Mouse (Mus musculus): Measurements from ENCODE around the gene Klhl23. TPM values are rescaled to one million over a fixed set of nuclear protein-coding genes. Genes with fewer than 3 reads are reported as not detected.
A peak's percentile ranks its signal among the peaks of the same experiment; 100 is the strongest.

The Klhl23 gene
- polyA plus RNA-seq, 1 experiment from 2014 or later, result 29.2 TPM

DNA sequence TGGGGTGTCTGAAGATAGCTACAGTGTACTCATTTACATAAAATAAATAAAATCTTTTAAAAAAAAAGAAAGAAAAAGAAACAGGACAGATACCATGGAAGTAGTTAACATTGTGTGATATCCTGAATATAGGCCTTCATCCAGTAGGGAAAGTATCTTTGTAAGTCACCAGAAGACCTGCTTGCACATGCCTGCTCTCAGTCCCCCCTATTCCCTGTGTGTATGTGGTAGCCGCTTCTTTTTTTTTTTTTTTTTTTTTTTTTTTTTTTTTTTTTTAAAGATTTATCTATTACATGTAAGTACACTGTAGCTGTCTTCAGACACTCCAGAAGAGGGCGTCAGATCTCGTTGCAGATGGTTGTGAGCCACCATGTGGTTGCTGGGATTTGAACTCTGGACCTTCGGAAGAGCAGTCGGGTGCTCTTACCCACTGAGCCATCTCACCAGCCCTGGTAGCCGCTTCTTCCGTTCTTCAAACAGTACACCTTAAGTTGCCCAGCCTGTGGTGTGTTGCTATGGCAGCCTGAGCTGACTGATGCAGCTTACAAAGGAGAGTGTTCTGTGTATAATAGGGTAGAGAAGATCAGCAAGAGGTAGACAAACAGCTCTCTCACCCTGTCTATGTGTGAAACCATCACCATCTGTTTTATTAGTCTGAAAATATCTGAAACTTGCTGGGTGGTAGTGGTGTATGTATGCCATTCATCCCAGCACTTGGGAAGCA is 15.7 kb downstream of the Klhl23 start:
- Histone ChIP-seq H3K4me1 (0 out of 2 replicates have a peak, but pooled peaks cover 5% of the 10 kb centered on the region), H3K4me3 (no peak overlapping the region), H3K36me3 (peaks cover 41% of the 10 kb centered on the region), H3K9me3 (no peaks in the 10 kb centered on the region), H3K9ac (no peak overlapping the region), H3K4me2 (replicated peaks) (no peak overlapping the region), H3K27me3 (no peaks in the 10 kb centered on the region), H3K27ac (no peak overlapping the region)
- no peak for ATAC-seq (ENCODE audit: low FRiP score, low read depth)
- 82% methylated on average over 7 of the region's 7 CpGs for WGBS

DNA sequence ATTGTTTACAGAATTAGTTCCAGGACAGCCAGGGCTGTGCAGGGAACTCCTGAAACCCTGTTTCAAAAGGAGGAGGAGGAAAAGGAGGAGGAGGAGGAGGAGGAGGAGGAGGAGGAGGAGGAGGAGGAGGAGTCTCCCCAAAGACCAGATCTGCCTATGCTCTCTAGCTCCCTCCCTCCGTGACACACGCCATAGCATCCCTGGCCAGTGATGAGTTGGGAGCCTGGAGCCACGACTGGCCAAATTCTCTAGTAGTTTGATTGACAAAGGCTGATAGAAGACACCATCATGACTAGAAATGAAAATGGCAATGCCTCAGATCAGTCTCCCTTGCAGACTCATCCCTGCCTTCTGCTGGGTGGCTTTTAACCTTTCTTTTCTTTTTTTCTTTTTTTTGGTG is 16.3 kb downstream of the Klhl23 start:
- Histone ChIP-seq H3K4me2 (replicated peaks) (no peak overlapping the region), H3K36me3 (peaks cover 36% of the 10 kb centered on the region), H3K4me1 (0 out of 2 replicates have a peak, but pooled peaks cover 5% of the 10 kb centered on the region), H3K4me3 (no peak overlapping the region), H3K27ac (no peak overlapping the region), H3K9ac (no peak overlapping the region), H3K9me3 (no peaks in the 10 kb centered on the region), H3K27me3 (no peaks in the 10 kb centered on the region)
- ATAC-seq (ENCODE audit: low FRiP score, low read depth), result no peak
- 51% methylated on average over 3 of the region's 3 CpGs for WGBS

DNA sequence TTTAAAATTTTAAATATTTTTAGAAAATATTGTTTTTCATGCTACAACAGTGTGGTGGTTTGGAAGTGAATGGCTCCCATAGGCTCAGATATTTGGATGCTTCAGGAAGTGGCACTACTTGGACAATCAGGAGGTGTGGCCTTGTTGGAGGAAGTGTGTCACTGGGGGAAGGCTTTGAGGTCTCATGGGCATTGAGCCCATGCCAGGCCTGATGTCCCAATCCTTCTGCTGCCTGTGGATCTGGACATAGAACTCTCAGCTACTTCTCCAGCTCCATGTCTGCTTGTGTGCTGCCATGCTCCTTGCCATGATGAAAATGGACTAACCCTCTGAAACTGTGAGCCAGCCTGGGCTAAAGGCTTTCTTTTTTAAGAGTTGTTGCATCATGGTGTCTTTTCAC is 17.0 kb downstream of the Klhl23 start:
- Histone ChIP-seq H3K9me3 (no peaks in the 10 kb centered on the region), H3K4me1 (0 out of 2 replicates have a peak, but pooled peaks cover 5% of the 10 kb centered on the region), H3K9ac (no peak overlapping the region), H3K4me3 (no peak overlapping the region), H3K27me3 (no peaks in the 10 kb centered on the region), H3K27ac (no peak overlapping the region), H3K4me2 (replicated peaks) (no peak overlapping the region), H3K36me3 (peaks cover 28% of the 10 kb centered on the region)
- no peak for ATAC-seq (ENCODE audit: low FRiP score, low read depth)

DNA sequence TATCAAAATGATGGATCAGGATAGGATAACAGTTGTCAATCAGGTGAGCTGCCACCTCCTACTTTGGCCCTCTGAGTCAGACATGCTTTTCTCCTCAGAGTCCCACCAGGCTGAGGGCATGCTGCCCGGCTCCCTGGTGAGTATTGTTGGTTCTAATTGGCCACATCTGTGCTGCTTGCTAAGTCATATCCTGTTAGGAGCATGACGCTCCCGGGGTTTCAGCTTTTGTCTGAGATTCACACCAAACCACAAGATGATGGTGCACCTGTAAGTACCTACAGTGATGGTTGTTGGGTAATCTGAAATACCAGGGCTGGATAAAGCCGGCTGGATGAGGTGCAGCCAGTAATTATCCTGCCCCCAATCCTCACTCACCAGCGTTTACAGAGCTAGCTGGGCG is 18.5 kb downstream of the Klhl23 start:
- 23% methylated on average over 6 of the region's 6 CpGs for WGBS
- Histone ChIP-seq H3K4me2 (replicated peaks) (no peak overlapping the region), H3K9ac (no peak overlapping the region), H3K4me1 (0 out of 2 replicates have a peak, but pooled peaks cover 5% of the 10 kb centered on the region), H3K36me3 (peaks cover 15% of the 10 kb centered on the region), H3K27ac (no peak overlapping the region), H3K4me3 (no peak overlapping the region), H3K27me3 (no peaks in the 10 kb centered on the region), H3K9me3 (no peaks in the 10 kb centered on the region)
- ATAC-seq (ENCODE audit: low FRiP score, low read depth), result no peak

DNA sequence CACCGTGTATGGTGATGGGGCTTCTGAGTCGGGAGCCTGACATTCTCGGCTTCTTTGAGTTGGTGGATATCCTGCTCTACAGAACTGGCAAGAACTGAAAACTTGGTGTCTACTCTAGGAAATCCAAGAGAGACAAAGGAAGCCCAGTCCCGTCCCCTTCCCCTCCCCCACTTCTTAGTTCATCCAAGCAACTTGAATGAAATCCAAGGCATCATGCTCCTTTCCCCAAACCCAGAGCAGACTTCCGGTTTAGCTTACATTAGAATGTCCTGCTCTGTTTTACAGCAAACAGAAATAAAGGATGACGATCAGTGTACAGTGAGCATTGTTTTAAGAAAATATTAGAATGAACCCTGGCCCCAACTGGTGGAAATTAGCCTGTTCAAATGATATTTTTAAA is 27.5 kb downstream of the Klhl23 start:
- no peak for ATAC-seq (ENCODE audit: low FRiP score, low read depth)
- Histone ChIP-seq H3K9ac (no peak overlapping the region), H3K27ac (no peak overlapping the region), H3K4me2 (replicated peaks) (no peak overlapping the region), H3K9me3 (no peaks in the 10 kb centered on the region), H3K27me3 (no peaks in the 10 kb centered on the region), H3K36me3 (no peaks in the 10 kb centered on the region), H3K4me3 (no peak overlapping the region), H3K4me1 (no peaks in the 10 kb centered on the region)
- 78% methylated on average over 6 of the region's 6 CpGs for WGBS

DNA sequence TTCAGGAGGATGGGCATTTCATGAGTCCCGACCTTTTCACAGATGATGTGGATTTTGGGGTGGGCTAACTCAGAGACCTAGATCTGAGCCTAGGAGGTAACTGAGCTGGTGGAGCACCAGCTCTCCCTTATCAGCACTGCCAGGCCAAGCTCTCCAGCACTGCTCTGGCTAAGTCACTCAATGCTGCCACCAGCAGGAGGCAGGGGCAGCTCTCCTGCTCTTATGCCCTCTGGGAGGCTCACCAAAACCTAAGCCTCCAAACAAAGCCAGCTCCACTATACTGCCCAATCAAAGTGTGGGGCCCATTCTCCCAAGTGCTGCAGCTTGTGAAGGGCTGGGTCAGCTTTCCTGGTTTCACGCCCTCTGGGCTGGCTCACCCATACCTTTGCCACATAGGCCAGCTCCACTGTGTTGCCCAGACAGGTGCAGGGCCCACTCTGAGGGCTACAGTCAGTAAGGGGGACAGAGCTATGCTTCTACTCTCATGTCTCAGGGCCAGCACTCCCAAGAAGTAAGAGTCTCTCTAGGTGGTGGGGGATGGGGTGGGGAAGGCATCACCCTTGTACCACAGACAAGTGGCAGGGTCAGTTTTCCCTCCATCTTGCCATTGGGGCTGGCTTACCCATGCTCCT is 29.8 kb downstream of the Klhl23 start:
- no peak overlapping the region for H3K9ac ChIP-seq
- no peak overlapping the region for H3K27ac ChIP-seq
- H3K4me3 ChIP-seq, result no peak overlapping the region
- H3K36me3 ChIP-seq, result no peaks in the 10 kb centered on the region
- ATAC-seq (ENCODE audit: low FRiP score, low read depth), result no peak
- H3K4me1 ChIP-seq, result no peaks in the 10 kb centered on the region
- no peaks in the 10 kb centered on the region for H3K27me3 ChIP-seq
- H3K4me2 ChIP-seq (replicated peaks), result no peak overlapping the region
- WGBS, result 71% methylated on average over 2 of the region's 2 CpGs
- no peaks in the 10 kb centered on the region for H3K9me3 ChIP-seq

DNA sequence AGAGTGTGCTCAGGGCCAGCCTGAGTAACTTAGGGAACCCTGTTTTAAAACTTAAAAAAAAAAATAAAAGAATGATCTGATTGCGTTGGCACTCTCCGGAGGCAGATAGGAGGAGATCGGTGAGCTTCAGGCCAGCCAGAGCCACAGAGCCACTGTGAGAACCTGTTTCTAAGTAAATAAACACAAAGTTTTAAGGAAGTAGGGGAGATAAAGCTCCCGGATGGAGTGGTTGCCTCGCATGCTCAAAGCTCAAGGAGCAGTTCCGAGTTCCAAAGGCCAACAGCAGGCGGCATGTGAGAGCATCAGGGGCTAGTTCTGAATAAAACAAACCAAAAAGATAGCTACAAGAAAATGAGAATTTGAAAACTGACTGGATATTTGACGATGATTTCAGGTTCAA is 34.6 kb downstream of the Klhl23 start:
- Histone ChIP-seq H3K9ac (no peak overlapping the region), H3K27me3 (no peaks in the 10 kb centered on the region), H3K4me2 (replicated peaks) (no peak overlapping the region), H3K9me3 (no peaks in the 10 kb centered on the region), H3K36me3 (no peaks in the 10 kb centered on the region), H3K27ac (no peak overlapping the region), H3K4me1 (no peaks in the 10 kb centered on the region), H3K4me3 (no peak overlapping the region)
- 54% methylated on average over 8 of the region's 8 CpGs for WGBS
- ATAC-seq (ENCODE audit: low FRiP score, low read depth), result no peak

DNA sequence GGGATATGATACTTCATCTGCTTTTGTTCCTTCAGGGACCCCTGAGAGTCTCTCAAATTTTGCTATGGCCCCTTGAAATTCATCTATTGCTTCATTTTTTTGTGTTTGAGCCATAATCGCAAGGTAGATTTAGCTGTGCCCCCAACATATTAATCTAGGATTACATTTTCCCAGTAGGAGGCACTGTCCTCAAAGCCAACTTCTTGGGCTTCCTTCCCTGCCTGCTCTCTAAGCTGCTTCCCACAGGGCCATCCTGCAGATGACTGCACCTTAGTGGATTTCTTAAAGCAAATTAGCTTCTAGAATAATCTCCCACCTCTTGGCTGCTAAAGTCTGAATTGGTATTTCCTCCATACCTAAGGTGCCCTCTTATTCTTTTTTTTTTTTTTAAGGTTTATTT is 36.1 kb downstream of the Klhl23 start:
- Histone ChIP-seq H3K4me2 (replicated peaks) (no peak overlapping the region), H3K27ac (no peak overlapping the region), H3K9me3 (no peaks in the 10 kb centered on the region), H3K4me1 (peaks cover 2% of the 10 kb centered on the region; the same call in 1 of the 2 replicates), H3K27me3 (no peaks in the 10 kb centered on the region), H3K4me3 (no peak overlapping the region), H3K36me3 (no peaks in the 10 kb centered on the region), H3K9ac (no peak overlapping the region)
- WGBS, result 83% methylated on average over 1 of the region's 1 CpGs
- no peak for ATAC-seq (ENCODE audit: low FRiP score, low read depth)

DNA sequence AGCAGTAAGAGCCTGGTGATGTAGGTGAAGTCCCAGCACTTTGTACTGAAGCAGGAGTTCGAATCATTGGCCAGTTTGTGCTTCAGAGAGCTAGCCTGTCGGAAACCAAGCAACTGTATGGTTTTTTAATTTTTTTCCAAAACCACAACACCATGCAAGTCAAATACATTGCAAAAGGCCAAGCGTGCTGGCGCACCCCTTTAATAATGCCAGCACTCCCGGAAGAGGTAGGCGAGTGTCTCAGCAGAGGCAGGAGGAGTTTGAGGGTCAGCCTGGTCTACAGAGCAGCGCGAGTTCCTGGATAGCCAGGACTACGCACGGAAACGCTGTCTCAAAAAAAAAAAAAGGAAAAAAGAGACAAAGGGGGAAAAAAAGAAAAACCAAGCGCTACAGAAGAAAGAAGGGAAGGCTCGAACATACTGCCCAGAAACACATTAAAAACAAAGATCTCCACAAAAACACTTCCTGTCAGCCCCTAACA is 39.3 kb downstream of the Klhl23 start:
- WGBS, result 9% methylated on average over 13 of the region's 13 CpGs
- Histone ChIP-seq H3K9me3 (no peaks in the 10 kb centered on the region), H3K4me2 (replicated peaks) (peak overlapping the region; percentile 86), H3K27me3 (no peaks in the 10 kb centered on the region), H3K4me3 (peak overlapping the region; percentile 99), H3K27ac (peak overlapping the region; percentile 92; the same call in 1 of the 2 replicates), H3K9ac (peak overlapping the region; percentile 100), H3K4me1 (peaks cover 15% of the 10 kb centered on the region), H3K36me3 (peaks cover 13% of the 10 kb centered on the region)
- ATAC-seq (ENCODE audit: low FRiP score, low read depth), result peak; percentile 64

DNA sequence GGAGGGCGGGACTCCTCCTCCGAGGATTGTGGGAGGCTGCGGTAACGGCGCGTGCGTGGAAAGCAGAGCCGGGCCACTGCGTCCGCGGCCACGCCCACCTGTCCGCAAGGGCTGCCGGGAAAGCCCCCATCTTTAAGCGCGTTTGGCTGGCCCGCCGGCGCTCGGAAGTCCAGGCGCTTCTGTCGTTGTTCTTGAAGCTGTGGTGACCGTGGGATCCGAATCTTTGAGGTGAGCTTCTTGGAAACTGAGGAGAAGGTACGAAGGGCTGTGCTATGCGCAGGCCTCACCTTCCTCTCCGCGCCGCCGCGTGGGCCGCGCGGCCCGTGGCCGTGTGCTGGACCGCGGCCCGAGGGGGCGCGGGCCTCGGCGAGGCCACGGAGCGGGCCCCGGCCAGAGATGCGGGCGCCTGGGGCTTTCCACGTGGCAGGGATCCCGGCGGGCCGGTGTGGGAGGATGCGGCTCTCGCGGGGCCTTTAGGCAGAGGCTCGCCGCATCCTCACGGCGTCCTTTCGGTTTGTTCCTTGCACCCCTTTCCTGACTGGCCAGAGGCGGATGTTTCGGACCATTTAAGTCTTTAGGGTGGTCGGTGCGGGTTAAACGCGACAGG is 39.8 kb downstream of the Klhl23 start, which contains the start of gene Ssb:
Ssb (plus strand) TSS at position 78 of the 607 bp plus-strand sequence.
- under 1% methylated on average over 65 of the region's 66 CpGs for WGBS

DNA sequence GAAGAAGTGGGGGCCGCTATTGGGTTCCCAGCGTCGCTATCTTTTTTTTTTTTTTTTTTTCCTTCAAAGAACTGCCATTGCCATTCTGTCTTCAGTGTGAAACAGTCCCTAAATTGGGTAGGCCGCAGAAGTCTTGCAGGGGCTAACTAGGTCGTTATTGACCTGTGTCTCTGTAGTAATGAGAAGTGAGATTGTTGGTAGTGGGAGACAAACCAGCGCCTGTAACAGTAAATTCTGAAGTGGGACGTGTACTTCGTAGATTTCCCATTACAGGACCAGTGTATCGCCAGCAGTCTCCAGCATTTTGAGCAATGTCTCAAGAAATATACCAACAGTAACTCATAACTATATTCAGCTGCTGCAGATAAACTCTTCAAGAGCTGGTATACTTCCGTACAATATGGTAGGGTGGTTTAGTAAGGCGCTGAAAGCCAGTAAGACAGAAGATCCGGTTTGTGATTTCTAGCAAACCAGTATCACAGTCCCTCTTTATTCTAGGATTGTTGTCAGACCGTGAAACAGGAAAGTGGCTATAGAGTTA is 40.4 kb downstream of the Klhl23 start:
- Histone ChIP-seq H3K4me3 (peak overlapping the region; percentile 99), H3K27ac (peak overlapping the region; percentile 92), H3K27me3 (no peaks in the 10 kb centered on the region), H3K4me1 (peaks cover 15% of the 10 kb centered on the region), H3K36me3 (peaks cover 23% of the 10 kb centered on the region), H3K9me3 (no peaks in the 10 kb centered on the region), H3K9ac (peak overlapping the region; percentile 100), H3K4me2 (replicated peaks) (peak overlapping the region; percentile 86)
- ATAC-seq (ENCODE audit: low FRiP score, low read depth), result no peak
- 3% methylated on average over 13 of the region's 13 CpGs for WGBS

More for the DNA sequence above, 39.8 kb downstream of the Klhl23 start, which contains the start of gene Ssb:
- ATAC-seq (ENCODE audit: low FRiP score, low read depth), result peak; percentile 96
- H3K27me3 ChIP-seq, result no peaks in the 10 kb centered on the region
- H3K4me1 ChIP-seq, result peaks cover 15% of the 10 kb centered on the region
- no peaks in the 10 kb centered on the region for H3K9me3 ChIP-seq
- H3K27ac ChIP-seq, result peak within 1 kb of the TSS; percentile 92
- H3K4me2 ChIP-seq (replicated peaks), result peak within 1 kb of the TSS; percentile 86
- peak within 1 kb of the TSS; percentile 99 for H3K4me3 ChIP-seq
- H3K36me3 ChIP-seq, result peaks cover 18% of the 10 kb centered on the region
- H3K9ac ChIP-seq, result peak within 1 kb of the TSS; percentile 100

DNA sequence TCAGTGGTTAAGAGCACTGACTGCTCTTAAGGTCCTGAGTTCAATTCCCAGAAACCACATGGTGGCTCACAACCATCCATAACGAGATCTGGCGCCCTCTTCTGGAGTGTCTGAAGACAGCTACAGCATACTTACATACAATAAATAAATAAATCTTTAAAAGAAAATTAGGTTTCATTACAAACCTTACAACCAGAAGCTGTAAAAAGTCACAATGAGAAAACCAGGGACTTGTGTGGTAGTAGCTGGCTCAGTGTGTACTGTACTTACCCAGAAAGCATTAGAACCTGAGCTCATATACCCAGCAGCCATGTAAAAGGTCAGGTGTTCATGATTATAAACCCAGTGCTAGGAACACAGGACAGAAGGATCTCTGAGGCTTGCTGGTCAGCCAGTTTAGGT is 62.2 kb downstream of the Klhl23 start:
- peak overlapping the region; percentile 70 for H3K4me2 ChIP-seq (replicated peaks)
- no peak for ATAC-seq (ENCODE audit: low FRiP score, low read depth)

More for the DNA sequence above, 62.2 kb downstream of the Klhl23 start:
- Histone ChIP-seq H3K4me3 (no peak overlapping the region), H3K9ac (no peak overlapping the region), H3K27me3 (no peaks in the 10 kb centered on the region), H3K36me3 (peaks cover 13% of the 10 kb centered on the region; the same call in 1 of the 2 replicates), H3K9me3 (no peaks in the 10 kb centered on the region), H3K4me1 (peaks cover 7% of the 10 kb centered on the region; the same call in 1 of the 2 replicates), H3K27ac (no peak overlapping the region)
- 64% methylated on average over 2 of the region's 2 CpGs for WGBS
